Mouse (Mus musculus) kidney, postnatal 0 days (tissue): Measurements from ENCODE around the gene Neu4. TPM values are rescaled to one million over a fixed set of nuclear protein-coding genes. Genes with fewer than 3 reads are reported as not detected.
"Not testable (repeated sequence)": the region's sequence is repeated elsewhere in the genome, so short reads cannot be mapped to it uniquely, and the experiment has no call there.

Source experiments
- ATAC-seq: fragments of 200-750 bp; cut with Nextera tagmentation; replicated peaks from 2 replicates; pipeline ENCODE4 v1.8.0; 2017; ENCODE audit warnings: low read depth, moderate number of reproducible peaks, moderate TSS enrichment, moderate library complexity; ENCODE audit not compliant: low FRiP score
- DNase-seq: peaks from one replicate; pipeline ENCODE4 v3.0.0-alpha.2; 2016; ENCODE audit warnings: low spot score
- H3K27ac ChIP-seq: fragments of 300-500 bp; sonication (generic); 2 replicates; pipeline ENCODE4 v1.5.1; 2014; ENCODE audit warnings: mild to moderate bottlenecking
- H3K27me3 ChIP-seq: fragments of 300-500 bp; sonication (generic); 2 replicates; pipeline ENCODE4 v1.6.1; 2014; ENCODE audit warnings: low read length, mixed read lengths; ENCODE audit not compliant: insufficient read depth
- H3K36me3 ChIP-seq: fragments of 300-500 bp; sonication (generic); 2 replicates; pipeline ENCODE4 v1.6.1; 2014; ENCODE audit warnings: low read length, mixed read lengths; ENCODE audit not compliant: insufficient read depth
- H3K4me1 ChIP-seq: fragments of 300-500 bp; sonication (generic); replicated peaks from 2 replicates; pipeline ENCODE4 v1.6.1; 2014; ENCODE audit warnings: antibody characterized with exemption, low read length, mixed read lengths; ENCODE audit not compliant: insufficient read depth
- H3K4me2 ChIP-seq: fragments of 300-500 bp; sonication (generic); 2 replicates; pipeline ENCODE4 v1.6.1; 2014; ENCODE audit warnings: mild to moderate bottlenecking, low read length, moderate library complexity, mixed read lengths
- H3K4me3 ChIP-seq: fragments of 300-500 bp; sonication (generic); replicated peaks from 2 replicates; pipeline ENCODE4 v1.5.1; 2014; ENCODE audit warnings: low read depth, low read length
- H3K9ac ChIP-seq: fragments of 300-500 bp; sonication (generic); 2 replicates; pipeline ENCODE4 v1.6.1; 2014; ENCODE audit warnings: low read depth, low read length
- H3K9me3 ChIP-seq: fragments of 300-500 bp; sonication (generic); replicated peaks from 2 replicates; pipeline ENCODE4 v1.6.1; 2016; ENCODE audit warnings: low read length, inconsistent platforms, mixed read lengths
- CTCF ChIP-seq: IDR thresholded peaks from 2 replicates; pipeline ENCODE4 v1.5.1; 2016; ENCODE audit warnings: antibody characterized with exemption, low read depth, mild to moderate bottlenecking, moderate library complexity
- WGBS: fragments of 180-500 bp; shearing (Covaris S2); extraction: QIAGEN DNeasy Blood & Tissue Kit; methylation state at CpG from one replicate; pipeline ENCODE4 v1.1.7; 2014; 5-methylcytosine and 5-hydroxymethylcytosine counted together
- polyA plus RNA-seq: library from polyadenylated mRNA; unstranded; fragments of >200 nt; fragmentation: Nextera tagmentation; extraction: Ambion mirVana; gene quantifications from 2 replicates; pipeline ENCODE4 v1.2.1, GENCODE M21; 2015

Neu4 gene
- polyA plus RNA-seq, 1 experiment from 2014 or later = not detected

DNA sequence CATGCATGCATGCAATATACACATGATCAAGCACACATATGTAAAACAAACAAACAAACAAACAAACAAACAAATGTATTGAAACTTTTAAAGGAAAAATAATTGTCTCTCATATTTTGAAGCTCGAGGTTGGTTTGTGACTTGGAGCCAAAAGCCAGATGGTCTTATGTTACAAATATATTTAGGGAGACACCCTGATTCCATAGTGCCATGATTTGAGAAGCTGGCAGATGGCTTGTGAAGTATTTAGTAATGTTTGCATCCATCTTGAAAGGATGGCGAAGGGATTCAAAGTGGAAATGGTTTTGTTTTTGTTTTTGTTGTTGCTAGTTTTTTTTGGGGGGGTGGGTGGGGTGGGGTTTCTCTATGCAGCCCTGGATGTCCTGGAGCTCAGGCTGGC, 19.2 kb upstream of the Neu4 start:
- ATAC-seq (no peak), DNase-seq (no peak)
- no peak for TF ChIP-seq CTCF
- H3K27ac ChIP-seq = no peak overlapping the region
- no peak overlapping the region for H3K4me3 ChIP-seq
- no peaks in the 10 kb centered on the region for H3K9me3 ChIP-seq
- H3K27me3 ChIP-seq = no peaks in the 10 kb centered on the region
- no peak overlapping the region for H3K4me2 ChIP-seq
- no peaks in the 10 kb centered on the region for H3K4me1 ChIP-seq
- WGBS = 77% methylated on average over 2 of the region's 2 CpGs
- H3K36me3 ChIP-seq = no peaks in the 10 kb centered on the region
- H3K9ac ChIP-seq = no peak overlapping the region

DNA sequence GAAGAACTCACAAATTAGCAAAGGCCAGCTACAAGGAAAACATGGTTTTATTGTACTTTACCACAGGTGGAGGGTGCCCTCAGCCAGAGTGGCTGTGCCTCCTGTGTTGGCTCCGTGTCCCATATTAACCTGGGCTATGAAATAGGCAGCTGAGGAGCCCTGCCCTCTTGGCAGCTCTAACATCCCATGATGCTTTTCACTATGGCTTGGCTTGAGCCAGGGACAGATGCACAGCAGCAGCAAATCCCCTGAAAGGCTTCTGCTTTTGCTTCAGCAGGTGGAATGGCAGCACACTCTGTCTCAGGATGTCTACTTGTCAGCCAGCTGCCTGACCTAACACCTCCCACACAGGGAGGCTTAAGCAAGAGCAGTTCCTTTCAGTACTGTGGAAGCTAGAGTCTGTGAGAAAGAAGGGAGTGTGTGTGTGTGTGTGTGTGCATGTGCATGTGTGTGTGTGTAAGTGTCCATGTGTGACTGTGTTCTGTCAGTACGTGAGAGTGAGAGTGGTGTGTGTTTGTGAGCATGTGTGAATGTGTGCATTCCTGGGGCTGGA, 14.2 kb upstream of the Neu4 start:
- H3K4me1 ChIP-seq, ATAC-seq, H3K27ac ChIP-seq, H3K27me3 ChIP-seq, H3K4me2 ChIP-seq, H3K9ac ChIP-seq, H3K9me3 ChIP-seq, DNase-seq, H3K4me3 ChIP-seq, H3K36me3 ChIP-seq: not testable (repeated sequence)
- 55% methylated on average over 2 of the region's 2 CpGs for WGBS

DNA sequence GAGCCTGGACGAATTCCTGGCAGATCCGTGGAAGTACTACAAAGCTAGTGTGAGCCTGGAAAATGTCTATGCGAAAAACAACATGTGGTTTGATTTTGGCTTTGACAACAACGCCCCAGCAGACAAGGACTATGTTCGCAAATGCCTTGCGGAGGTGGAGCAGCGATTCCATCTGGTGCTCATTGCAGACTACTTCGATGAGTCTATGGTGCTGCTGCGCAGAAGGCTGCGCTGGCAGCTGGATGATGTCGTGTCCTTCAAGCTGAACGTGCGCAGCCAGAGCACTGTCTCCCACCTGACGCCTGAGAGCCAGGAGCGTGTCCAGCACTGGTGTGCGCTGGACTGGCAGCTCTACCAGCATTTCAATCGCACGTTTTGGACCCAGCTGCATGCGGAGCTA, 11.4 kb upstream of the Neu4 start:
- H3K9ac ChIP-seq, H3K9me3 ChIP-seq, H3K27me3 ChIP-seq, H3K4me3 ChIP-seq, ATAC-seq, H3K36me3 ChIP-seq, DNase-seq, H3K4me1 ChIP-seq, H3K4me2 ChIP-seq, H3K27ac ChIP-seq: not testable (repeated sequence)
- 78% methylated on average over 15 of the region's 19 CpGs for WGBS

DNA sequence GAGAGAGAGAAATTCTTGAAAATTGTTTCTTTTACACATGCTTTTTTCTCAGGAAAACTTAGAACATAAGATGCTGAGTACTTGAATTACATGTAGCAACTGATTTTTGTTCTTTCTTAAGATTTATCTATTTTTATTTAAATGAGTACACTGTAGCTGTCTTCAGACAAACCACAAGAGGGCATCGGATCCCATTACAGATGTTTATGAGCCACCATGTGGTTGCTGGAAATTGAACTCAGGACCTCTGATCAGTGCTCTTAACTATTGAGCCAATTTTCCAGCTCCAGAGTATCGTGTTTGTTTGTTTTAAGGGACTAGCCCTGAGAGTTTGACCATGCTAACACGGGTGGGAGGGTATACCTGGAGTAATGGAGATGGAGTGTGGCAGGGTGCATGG, 8.6 kb upstream of the Neu4 start:
- Histone ChIP-seq H3K4me2 (no peak overlapping the region), H3K9ac (no peak overlapping the region), H3K9me3 (no peaks in the 10 kb centered on the region), H3K4me3 (no peak overlapping the region), H3K27ac (no peak overlapping the region), H3K27me3 (no peaks in the 10 kb centered on the region), H3K36me3 (no peaks in the 10 kb centered on the region), H3K4me1 (no peaks in the 10 kb centered on the region)
- TF ChIP-seq CTCF = peak; percentile 37
- WGBS = 58% methylated on average over 3 of the region's 3 CpGs
- DNase-seq (peak; percentile 3), ATAC-seq (no peak)

DNA sequence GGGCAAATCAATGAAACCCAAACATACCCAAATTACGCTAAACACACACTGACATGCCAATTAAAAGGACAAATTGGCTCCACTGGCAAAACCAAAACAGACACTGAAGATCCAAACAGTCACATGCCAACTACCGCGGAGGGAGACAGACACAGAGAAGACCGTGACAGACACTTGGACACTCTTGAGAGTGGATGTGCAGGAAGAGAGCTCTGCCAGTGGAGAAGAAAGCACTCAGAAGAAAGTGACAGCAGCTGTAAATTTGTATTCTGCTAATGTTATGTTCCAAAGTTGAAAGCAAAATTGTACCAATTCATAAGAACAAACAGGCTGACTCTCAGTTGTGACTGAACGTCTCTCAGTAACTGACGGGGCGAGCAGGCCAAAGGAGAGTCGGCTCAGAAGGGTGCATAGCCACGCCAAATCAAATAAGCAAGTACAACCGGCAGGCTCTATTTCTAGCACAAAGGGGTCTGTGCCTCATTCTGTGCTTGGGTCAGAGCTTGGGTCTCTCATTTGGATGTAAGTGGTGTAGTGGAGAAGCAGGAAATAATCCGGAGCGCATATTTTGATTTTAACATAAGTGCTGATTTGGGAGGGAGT, 7.4 kb downstream of the Neu4 start:
- DNase-seq (no peak), ATAC-seq (no peak)
- Histone ChIP-seq H3K27me3 (no peaks in the 10 kb centered on the region), H3K4me3 (no peak overlapping the region), H3K9ac (no peak overlapping the region), H3K9me3 (no peaks in the 10 kb centered on the region), H3K36me3 (no peaks in the 10 kb centered on the region), H3K27ac (no peak overlapping the region), H3K4me1 (no peaks in the 10 kb centered on the region), H3K4me2 (no peak overlapping the region)
- 89% methylated on average over 12 of the region's 12 CpGs for WGBS
- no peak for TF ChIP-seq CTCF

DNA sequence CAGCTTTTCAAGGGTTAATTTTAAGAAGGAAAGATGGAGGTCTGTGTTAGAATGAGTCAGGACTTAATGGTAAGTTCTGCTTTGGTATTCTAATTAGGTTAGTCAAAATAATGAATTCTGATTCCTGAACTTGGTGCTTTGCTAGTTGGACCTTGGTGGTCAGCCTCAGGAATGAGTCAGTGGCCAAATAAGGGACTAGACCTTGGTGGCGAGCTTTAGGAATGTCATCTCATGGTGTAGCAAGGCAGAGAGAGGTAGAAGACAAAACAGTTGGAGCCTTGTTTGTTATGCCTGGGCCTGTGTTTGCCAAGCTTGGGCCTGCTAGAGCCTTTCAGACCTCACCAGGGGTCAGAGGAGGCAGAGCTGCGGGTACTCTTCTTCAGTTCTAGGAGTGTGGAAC, 8.5 kb downstream of the Neu4 start:
- Histone ChIP-seq H3K4me1 (no peaks in the 10 kb centered on the region), H3K4me3 (no peak overlapping the region), H3K9ac (no peak overlapping the region), H3K27ac (no peak overlapping the region), H3K9me3 (no peaks in the 10 kb centered on the region), H3K36me3 (no peaks in the 10 kb centered on the region), H3K4me2 (no peak overlapping the region), H3K27me3 (no peaks in the 10 kb centered on the region)
- ATAC-seq (no peak), DNase-seq (no peak)
- TF ChIP-seq CTCF = no peak
- WGBS = 92% methylated on average over 2 of the region's 2 CpGs

DNA sequence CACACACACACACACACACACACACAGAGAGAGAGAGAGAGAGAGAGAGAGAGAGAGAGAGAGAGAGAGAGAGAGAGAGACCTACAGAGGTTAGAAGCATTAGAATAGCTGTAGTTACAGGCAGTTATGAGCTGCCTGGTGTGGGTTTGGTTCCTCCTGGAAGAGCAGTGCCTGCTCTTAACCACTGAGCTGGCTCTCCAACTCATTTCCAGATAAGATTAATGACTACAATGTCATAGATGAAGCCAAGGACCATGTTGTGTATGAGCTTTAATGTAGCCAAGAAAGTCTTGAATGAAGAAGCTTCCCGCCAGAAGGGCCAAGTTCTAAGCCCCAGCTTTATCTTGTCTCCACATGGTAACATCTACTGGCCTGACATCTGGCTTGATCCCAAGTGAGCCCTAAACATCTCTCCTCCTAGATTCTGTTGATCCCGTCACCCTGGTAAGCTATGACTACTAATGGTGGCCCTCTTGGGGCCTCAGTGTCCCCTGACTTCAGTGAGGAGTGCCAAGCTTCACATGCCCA, 12.9 kb downstream of the Neu4 start:
- no peak for ATAC-seq
- TF ChIP-seq CTCF = no peak
- H3K27ac ChIP-seq = no peak overlapping the region
- H3K27me3 ChIP-seq = no peaks in the 10 kb centered on the region
- H3K9ac ChIP-seq = no peak overlapping the region
- no peak overlapping the region for H3K4me3 ChIP-seq
- no peaks in the 10 kb centered on the region for H3K4me1 ChIP-seq
- 87% methylated on average over 2 of the region's 2 CpGs for WGBS
- DNase-seq = no peak
- H3K4me2 ChIP-seq = no peak overlapping the region
- H3K9me3 ChIP-seq = no peaks in the 10 kb centered on the region
- H3K36me3 ChIP-seq = no peaks in the 10 kb centered on the region
